Mouse (Mus musculus) stomach, embryonic 14.5 days (tissue): ENCODE data around the gene Cntd1. TPM values are rescaled to one million over a fixed set of nuclear protein-coding genes. Genes with fewer than 3 reads are reported as not detected.

Experiments used
- ATAC-seq: fragments of 200-750 bp; cut with Nextera tagmentation; 2 replicates; pipeline ENCODE4 v1.8.0; 2017; ENCODE audit warnings: low read depth, moderate TSS enrichment; ENCODE audit not compliant: insufficient number of reproducible peaks, insufficient read depth, low FRiP score
- H3K27ac ChIP-seq: fragments of 300-500 bp; sonication (generic); 2 replicates; pipeline ENCODE4 v1.5.1; 2014; ENCODE audit warnings: mild to moderate bottlenecking, low read length, moderate library complexity, mixed read lengths
- H3K27me3 ChIP-seq: fragments of 300-500 bp; sonication (generic); 2 replicates; pipeline ENCODE4 v1.6.1; 2014; ENCODE audit warnings: low read length, control low read depth, mixed read lengths; ENCODE audit not compliant: control insufficient read depth, insufficient read depth
- H3K36me3 ChIP-seq: fragments of 300-500 bp; sonication (generic); 2 replicates; pipeline ENCODE4 v1.6.1; 2014; ENCODE audit warnings: mild to moderate bottlenecking, control low read depth, low read length, moderate library complexity, mixed read lengths; ENCODE audit not compliant: control insufficient read depth, insufficient read depth
- H3K4me1 ChIP-seq: fragments of 300-500 bp; sonication (generic); 2 replicates; pipeline ENCODE4 v1.6.1; 2014; ENCODE audit warnings: low read length, control low read depth, mixed read lengths; ENCODE audit not compliant: control insufficient read depth, insufficient read depth
- H3K4me2 ChIP-seq: fragments of 300-500 bp; sonication (generic); replicated peaks from 2 replicates; pipeline ENCODE4 v1.6.1; 2014; ENCODE audit warnings: low read depth, low read length, control low read depth
- H3K4me3 ChIP-seq: fragments of 300-500 bp; sonication (generic); 2 replicates; pipeline ENCODE4 v1.5.1; 2014; ENCODE audit warnings: low read depth, low read length, control low read depth
- H3K9ac ChIP-seq: fragments of 300-500 bp; sonication (generic); replicated peaks from 2 replicates; pipeline ENCODE4 v1.6.1; 2014; ENCODE audit warnings: low read depth, mild to moderate bottlenecking, control low read depth, low read length, moderate library complexity, mixed read lengths
- H3K9me3 ChIP-seq: fragments of 300-500 bp; sonication (generic); 2 replicates; pipeline ENCODE4 v1.6.1; 2016; ENCODE audit warnings: low read depth, low read length, control low read depth; ENCODE audit not compliant: control insufficient read depth
- WGBS: fragments of 180-500 bp; shearing (Covaris S2); extraction: QIAGEN DNeasy Blood & Tissue Kit; methylation state at CpG from one replicate; pipeline ENCODE4 v1.1.7; 2014; 5-methylcytosine and 5-hydroxymethylcytosine counted together
- polyA plus RNA-seq: library from polyadenylated mRNA; unstranded; fragments of >200 nt; fragmentation: Nextera tagmentation; extraction: Ambion mirVana; gene quantifications from 2 replicates; pipeline ENCODE4 v1.2.1, GENCODE M21; 2014

The Cntd1 gene
- polyA plus RNA-seq, 1 experiment from 2014 or later: 0.87 TPM

- no peak for ATAC-seq
- Histone ChIP-seq H3K4me1 (peaks cover 15% of the 10 kb centered on the region; the same call in 1 of the 2 replicates), H3K27ac (no peak overlapping the region; the same call in 1 of the 2 replicates), H3K9ac (no peak overlapping the region), H3K4me2 (peak overlapping the region; percentile 7; the same call in 1 of the 2 replicates), H3K4me3 (no peak overlapping the region), H3K36me3 (no peaks in the 10 kb centered on the region), H3K27me3 (no peaks in the 10 kb centered on the region), H3K9me3 (no peaks in the 10 kb centered on the region)
- 36% methylated on average over 14 of the region's 14 CpGs for WGBS
Measured at GRCm38 (mm10) chr11:101248258-101248994, 30.4 kb upstream of the Cntd1 start.

GRCm38 (mm10) chr11:101251031-101251430 is 27.8 kb upstream of the Cntd1 start:
- WGBS: 67% methylated on average over 2 of the region's 2 CpGs
- Histone ChIP-seq H3K4me1 (peaks cover 16% of the 10 kb centered on the region; the same call in 1 of the 2 replicates), H3K27ac (no peak overlapping the region), H3K4me2 (no peak overlapping the region), H3K27me3 (no peaks in the 10 kb centered on the region), H3K4me3 (no peak overlapping the region), H3K9ac (no peak overlapping the region), H3K9me3 (no peaks in the 10 kb centered on the region), H3K36me3 (peaks cover under 1% of the 10 kb centered on the region; the same call in 1 of the 2 replicates)
- ATAC-seq: no peak

- ATAC-seq: no peak
- peak overlapping the region; percentile 91 for H3K9ac ChIP-seq
- H3K4me3 ChIP-seq: peak overlapping the region; percentile 82
- H3K4me2 ChIP-seq: peak overlapping the region; percentile 96
- H3K36me3 ChIP-seq: peaks cover 6% of the 10 kb centered on the region; the same call in 1 of the 2 replicates
- H3K4me1 ChIP-seq: peaks cover 17% of the 10 kb centered on the region
- H3K27me3 ChIP-seq: no peaks in the 10 kb centered on the region
- WGBS: 5% methylated on average over 7 of the region's 7 CpGs
- peak overlapping the region; percentile 94 for H3K27ac ChIP-seq
- no peaks in the 10 kb centered on the region for H3K9me3 ChIP-seq
Measured at GRCm38 (mm10) chr11:101252941-101253340, 25.9 kb upstream of the Cntd1 start.

- H3K4me3 ChIP-seq: peak within 1 kb of the TSS; percentile 82
- no peaks in the 10 kb centered on the region for H3K27me3 ChIP-seq
- H3K4me2 ChIP-seq: peak within 1 kb of the TSS; percentile 96
- peaks cover 23% of the 10 kb centered on the region for H3K4me1 ChIP-seq
- ATAC-seq: peak; percentile 80; the same call in 1 of the 2 replicates
- H3K9me3 ChIP-seq: no peaks in the 10 kb centered on the region
- peaks cover 8% of the 10 kb centered on the region; the same call in 1 of the 2 replicates for H3K36me3 ChIP-seq
- H3K9ac ChIP-seq: peak within 1 kb of the TSS; percentile 91
- peak within 1 kb of the TSS; percentile 94 for H3K27ac ChIP-seq
- WGBS: 1% methylated on average over 40 of the region's 40 CpGs
Measured at GRCm38 (mm10) chr11:101253613-101254389, 25.0 kb upstream of the Cntd1 start, which contains the start of gene Vps25. Gene Vps25, plus strand, starts transcription at chr11:101253707.

- no peak overlapping the region for H3K9ac ChIP-seq
- WGBS: 85% methylated on average over 13 of the region's 13 CpGs
- H3K27me3 ChIP-seq: no peaks in the 10 kb centered on the region
- H3K4me1 ChIP-seq: peaks cover 35% of the 10 kb centered on the region
- H3K9me3 ChIP-seq: no peaks in the 10 kb centered on the region
- peaks cover 8% of the 10 kb centered on the region; the same call in 1 of the 2 replicates for H3K36me3 ChIP-seq
- no peak overlapping the region for H3K4me2 ChIP-seq
- H3K4me3 ChIP-seq: no peak overlapping the region
- no peak overlapping the region for H3K27ac ChIP-seq
- no peak for ATAC-seq
Measured at GRCm38 (mm10) chr11:101255826-101256775, 22.7 kb upstream of the Cntd1 start.

- Histone ChIP-seq H3K27me3 (peaks cover 5% of the 10 kb centered on the region; the same call in 1 of the 2 replicates), H3K36me3 (peaks cover 8% of the 10 kb centered on the region; the same call in 1 of the 2 replicates), H3K9ac (no peak overlapping the region; the same call in 1 of the 2 replicates), H3K4me1 (peaks cover 46% of the 10 kb centered on the region), H3K4me3 (peak overlapping the region; percentile 58), H3K9me3 (no peaks in the 10 kb centered on the region), H3K27ac (peak overlapping the region; percentile 86), H3K4me2 (peak overlapping the region; percentile 98)
- 21% methylated on average over 6 of the region's 6 CpGs for WGBS
- peak; percentile 50 for ATAC-seq
Measured at GRCm38 (mm10) chr11:101259261-101259712, 19.5 kb upstream of the Cntd1 start.

GRCm38 (mm10) chr11:101259948-101260825 is 18.6 kb upstream of the Cntd1 start, which contains the start of gene Wnk4:
Gene Wnk4, plus strand, starts transcription at chr11:101260567.
- peaks cover 8% of the 10 kb centered on the region; the same call in 1 of the 2 replicates for H3K36me3 ChIP-seq
- WGBS: 1% methylated on average over 42 of the region's 43 CpGs
- peak; percentile 84 for ATAC-seq
- H3K4me2 ChIP-seq: peak within 1 kb of the TSS; percentile 98
- peaks cover 5% of the 10 kb centered on the region; the same call in 1 of the 2 replicates for H3K27me3 ChIP-seq
- H3K4me3 ChIP-seq: peak within 1 kb of the TSS; percentile 58
- H3K9ac ChIP-seq: peak within 1 kb of the TSS; percentile 73
- no peaks in the 10 kb centered on the region for H3K9me3 ChIP-seq
- H3K4me1 ChIP-seq: peaks cover 48% of the 10 kb centered on the region
- H3K27ac ChIP-seq: peak within 1 kb of the TSS; percentile 86
